Mouse (Mus musculus) intestine, embryonic 16.5 days (tissue): ENCODE measurements around the gene Necab3. TPM values are rescaled to one million over a fixed set of nuclear protein-coding genes. Genes with fewer than 3 reads are reported as not detected.

Source experiments
- ATAC-seq: fragments of 200-750 bp; cut with Nextera tagmentation; 2 replicates; pipeline ENCODE4 v1.8.0; 2017; ENCODE audit warnings: moderate TSS enrichment, moderate library complexity
- H3K27ac ChIP-seq: fragments of 300-500 bp; sonication (generic); 2 replicates; pipeline ENCODE4 v1.5.1; 2014; ENCODE audit warnings: mild to moderate bottlenecking, low read length
- H3K27me3 ChIP-seq: fragments of 300-500 bp; sonication (generic); replicated peaks from 2 replicates; pipeline ENCODE4 v1.6.1; 2014; ENCODE audit warnings: low read length, control low read depth, mixed read lengths; ENCODE audit not compliant: control insufficient read depth, insufficient read depth
- H3K36me3 ChIP-seq: fragments of 300-500 bp; sonication (generic); 2 replicates; pipeline ENCODE4 v1.6.1; 2014; ENCODE audit warnings: low read length, control low read depth; ENCODE audit not compliant: control insufficient read depth, insufficient read depth
- H3K4me1 ChIP-seq: fragments of 300-500 bp; sonication (generic); 2 replicates; pipeline ENCODE4 v1.6.1; 2014; ENCODE audit warnings: low read length, control low read depth, mixed read lengths; ENCODE audit not compliant: control insufficient read depth, insufficient read depth
- H3K4me2 ChIP-seq: fragments of 300-500 bp; sonication (generic); 2 replicates; pipeline ENCODE4 v1.6.1; 2014; ENCODE audit warnings: low read depth, low read length, control low read depth
- H3K4me3 ChIP-seq: fragments of 300-500 bp; sonication (generic); 2 replicates; pipeline ENCODE4 v1.5.1; 2014; ENCODE audit warnings: mild to moderate bottlenecking, low read length
- H3K9ac ChIP-seq: fragments of 300-500 bp; sonication (generic); 2 replicates; pipeline ENCODE4 v1.6.1; 2014; ENCODE audit warnings: low read depth, low read length
- H3K9me3 ChIP-seq: fragments of 300-500 bp; sonication (generic); 2 replicates; pipeline ENCODE4 v1.6.1; 2016; ENCODE audit warnings: low read length, control low read depth; ENCODE audit not compliant: control insufficient read depth
- WGBS: fragments of 180-500 bp; shearing (Covaris S2); extraction: QIAGEN DNeasy Blood & Tissue Kit; methylation state at CpG from one replicate; pipeline ENCODE4 v1.1.7; 2014; 5-methylcytosine and 5-hydroxymethylcytosine counted together
- polyA plus RNA-seq: library from polyadenylated mRNA; unstranded; fragments of >200 nt; fragmentation: Nextera tagmentation; extraction: Ambion mirVana; gene quantifications from 2 replicates; pipeline ENCODE4 v1.2.1, GENCODE M21; 2015

Gene Necab3
- polyA plus RNA-seq, 1 experiment from 2014 or later: 1.6 TPM

DNA sequence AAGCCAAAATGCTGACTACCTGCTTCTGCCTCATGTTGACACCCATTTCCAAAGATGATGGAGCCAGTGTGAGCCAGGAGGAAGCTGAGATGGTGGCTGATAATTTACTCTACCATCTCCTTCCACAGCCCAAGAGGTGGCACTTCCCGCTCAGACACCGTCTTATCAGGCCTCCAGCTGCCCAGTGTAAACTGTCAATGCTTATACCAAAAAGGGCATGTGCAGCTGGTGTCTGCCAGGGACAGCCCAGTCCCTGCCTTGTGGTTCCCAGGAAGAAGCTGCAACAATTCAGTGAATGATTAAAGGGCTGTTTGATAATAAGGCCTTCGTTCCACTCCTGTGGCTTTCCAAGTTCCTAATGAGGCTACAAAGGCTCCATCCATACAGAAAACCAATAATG is 20.0 kb downstream of the Necab3 start:
- 37% methylated on average over 3 of the region's 3 CpGs for WGBS
- no peak overlapping the region for H3K27ac ChIP-seq
- H3K4me1 ChIP-seq: peaks cover 9% of the 10 kb centered on the region
- no peak overlapping the region for H3K4me2 ChIP-seq
- no peak for ATAC-seq
- no peaks in the 10 kb centered on the region for H3K9me3 ChIP-seq
- H3K9ac ChIP-seq: no peak overlapping the region
- H3K4me3 ChIP-seq: no peak overlapping the region
- no peaks in the 10 kb centered on the region for H3K27me3 ChIP-seq
- H3K36me3 ChIP-seq: peaks cover 7% of the 10 kb centered on the region

DNA sequence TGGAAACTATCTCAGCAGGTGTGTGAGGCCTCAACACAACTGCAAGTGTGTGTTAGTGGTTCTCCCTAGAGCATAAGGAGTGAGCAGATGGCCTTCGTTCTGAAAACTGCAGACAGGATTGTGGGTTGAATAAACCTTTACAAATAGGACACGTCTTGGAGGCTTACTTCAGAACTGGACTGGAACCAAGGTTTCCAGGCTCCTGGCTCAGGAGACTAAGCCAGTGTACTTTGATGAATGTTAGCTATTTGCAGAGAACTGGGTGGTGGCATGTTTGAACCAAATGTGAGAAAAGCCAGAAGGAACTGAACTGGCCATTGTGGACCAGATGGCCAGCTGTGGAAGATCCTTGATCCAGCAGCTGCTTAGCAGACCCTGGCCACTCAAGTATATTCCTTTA is 20.4 kb downstream of the Necab3 start:
- peaks cover 9% of the 10 kb centered on the region for H3K4me1 ChIP-seq
- 42% methylated on average over 2 of the region's 2 CpGs for WGBS
- no peak overlapping the region for H3K4me3 ChIP-seq
- no peak overlapping the region for H3K9ac ChIP-seq
- no peaks in the 10 kb centered on the region for H3K9me3 ChIP-seq
- peak; percentile 48; the same call in 1 of the 2 replicates for ATAC-seq
- no peak overlapping the region for H3K4me2 ChIP-seq
- H3K36me3 ChIP-seq: peaks cover 7% of the 10 kb centered on the region
- no peaks in the 10 kb centered on the region for H3K27me3 ChIP-seq
- no peak overlapping the region for H3K27ac ChIP-seq

DNA sequence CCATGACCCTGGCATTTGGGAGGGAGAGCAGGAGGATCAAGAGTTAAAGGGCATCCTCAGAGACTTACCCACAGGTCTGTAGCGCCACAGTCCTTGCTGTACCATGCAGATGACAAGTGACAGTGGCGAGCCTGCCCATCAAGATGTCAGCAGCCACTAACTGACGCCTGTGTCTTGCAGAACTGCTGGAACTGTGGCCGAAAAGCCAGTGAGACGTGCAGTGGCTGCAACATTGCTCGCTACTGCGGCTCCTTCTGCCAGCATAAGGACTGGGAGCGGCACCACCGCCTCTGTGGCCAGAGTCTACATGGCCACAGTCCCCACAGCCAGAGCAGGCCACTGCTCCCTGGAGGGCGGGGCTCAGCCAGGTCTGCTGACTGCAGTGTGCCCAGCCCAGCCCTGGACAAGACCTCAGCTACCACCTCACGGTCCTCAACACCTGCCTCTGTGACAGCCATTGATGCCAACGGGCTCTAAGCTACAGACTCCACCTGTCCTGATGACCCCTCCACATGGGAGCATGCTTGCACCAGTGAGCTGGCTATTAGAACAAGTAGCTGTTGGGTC is 23.9 kb downstream of the Necab3 start:
- Histone ChIP-seq H3K36me3 (peaks cover 7% of the 10 kb centered on the region), H3K27ac (no peak overlapping the region), H3K4me2 (no peak overlapping the region), H3K9ac (no peak overlapping the region), H3K9me3 (no peaks in the 10 kb centered on the region), H3K27me3 (no peaks in the 10 kb centered on the region), H3K4me3 (no peak overlapping the region), H3K4me1 (peaks cover 9% of the 10 kb centered on the region)
- 93% methylated on average over 12 of the region's 12 CpGs for WGBS
- ATAC-seq: no peak

DNA sequence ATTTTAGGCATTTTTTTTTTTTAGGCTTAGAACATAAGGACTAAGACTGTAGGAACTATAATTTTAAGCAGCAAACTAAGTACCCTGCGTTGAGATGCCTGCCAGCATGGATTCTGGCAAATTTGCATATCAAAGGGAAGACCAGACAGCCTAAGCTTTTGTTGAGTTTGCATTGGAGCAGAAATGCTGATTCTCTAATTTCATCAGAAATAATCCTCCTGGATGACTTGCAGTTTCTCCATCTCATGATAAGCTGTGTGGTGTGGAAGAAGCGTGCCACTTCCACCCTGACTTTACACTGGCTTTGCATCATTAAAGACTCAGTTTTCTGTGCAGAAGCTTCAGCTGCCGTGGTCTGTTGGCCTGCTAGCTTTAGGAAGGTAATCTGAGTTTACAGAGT is 25.8 kb downstream of the Necab3 start:
- Histone ChIP-seq H3K4me2 (no peak overlapping the region), H3K4me3 (no peak overlapping the region), H3K9ac (no peak overlapping the region), H3K4me1 (no peaks in the 10 kb centered on the region; the same call in 1 of the 2 replicates), H3K36me3 (peaks cover 7% of the 10 kb centered on the region), H3K9me3 (no peaks in the 10 kb centered on the region), H3K27ac (no peak overlapping the region), H3K27me3 (no peaks in the 10 kb centered on the region)
- no peak for ATAC-seq
- 70% methylated on average over 3 of the region's 3 CpGs for WGBS

DNA sequence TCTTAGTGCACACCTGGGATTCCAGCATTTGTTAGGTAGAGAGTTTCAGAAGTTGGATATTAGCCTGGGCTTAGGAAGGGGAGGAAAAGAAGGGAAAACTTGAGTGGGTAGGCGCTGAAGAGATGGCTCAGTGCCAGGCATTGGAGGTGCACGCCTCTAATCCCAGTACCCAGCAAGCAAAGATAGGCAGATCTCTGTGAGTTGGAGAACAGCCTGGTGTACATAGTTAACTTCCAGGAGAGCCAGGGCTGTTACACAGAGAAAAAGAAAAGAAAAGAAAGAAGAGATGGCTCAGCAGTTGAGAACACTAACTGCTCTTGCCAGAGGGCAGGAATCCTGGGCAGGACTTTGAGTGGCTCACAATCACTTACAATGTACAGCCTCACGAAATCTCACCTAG is 32.2 kb downstream of the Necab3 start:
- Histone ChIP-seq H3K27ac (no peak overlapping the region), H3K4me3 (no peak overlapping the region), H3K4me1 (no peaks in the 10 kb centered on the region), H3K9ac (no peak overlapping the region), H3K4me2 (no peak overlapping the region), H3K36me3 (peaks cover 5% of the 10 kb centered on the region; the same call in 1 of the 2 replicates), H3K9me3 (no peaks in the 10 kb centered on the region), H3K27me3 (no peaks in the 10 kb centered on the region)
- 62% methylated on average over 3 of the region's 3 CpGs for WGBS
- no peak for ATAC-seq

DNA sequence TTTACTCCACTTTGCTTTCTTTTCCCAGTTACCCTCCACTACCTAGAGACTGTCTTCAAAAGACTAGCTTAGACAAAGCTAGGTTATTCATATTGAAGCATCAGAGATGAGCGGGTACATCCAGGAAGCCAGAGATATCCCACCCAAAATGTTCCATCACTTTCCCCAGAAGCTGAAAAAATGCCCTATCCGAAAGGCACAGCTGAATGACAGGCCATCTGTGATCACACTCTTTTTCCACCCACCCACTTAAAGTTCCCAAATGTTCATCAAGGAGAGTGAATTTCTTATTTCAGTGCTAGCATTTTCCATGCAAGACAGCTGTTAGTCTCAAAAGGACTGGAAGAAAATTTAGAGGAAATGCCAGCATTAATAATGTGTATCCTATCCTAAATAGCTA is 33.4 kb downstream of the Necab3 start:
- H3K4me1 ChIP-seq: no peaks in the 10 kb centered on the region
- ATAC-seq: no peak
- H3K36me3 ChIP-seq: 0 out of 2 replicates have a peak, but pooled peaks cover 5% of the 10 kb centered on the region

DNA sequence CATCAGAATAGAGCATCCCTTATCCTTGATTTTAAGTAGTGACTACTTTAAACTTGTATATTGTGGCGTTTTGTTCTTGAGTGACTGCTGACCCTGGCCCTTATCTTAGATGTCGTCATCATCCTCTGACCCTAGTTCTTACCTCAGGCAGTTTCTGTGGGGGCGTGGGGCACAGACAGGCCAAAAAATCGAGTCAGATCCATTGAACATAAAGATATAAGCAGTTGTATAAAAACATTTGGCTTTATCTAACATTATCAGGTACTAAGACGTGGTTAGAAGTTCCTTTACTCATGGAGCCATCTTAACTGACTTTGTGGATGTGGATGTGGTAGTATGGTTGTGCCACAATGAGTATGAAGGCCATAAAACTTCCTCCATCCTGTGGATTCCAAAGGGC is 36.4 kb downstream of the Necab3 start:
- Histone ChIP-seq H3K36me3 (peaks cover 10% of the 10 kb centered on the region; the same call in 1 of the 2 replicates), H3K27me3 (no peaks in the 10 kb centered on the region), H3K9me3 (no peaks in the 10 kb centered on the region), H3K4me2 (no peak overlapping the region), H3K9ac (no peak overlapping the region), H3K4me3 (no peak overlapping the region), H3K27ac (no peak overlapping the region), H3K4me1 (no peaks in the 10 kb centered on the region)
- 88% methylated on average over 5 of the region's 5 CpGs for WGBS
- ATAC-seq: no peak

More for the DNA sequence above, 33.4 kb downstream of the Necab3 start:
- Histone ChIP-seq H3K4me2 (no peak overlapping the region), H3K27me3 (no peaks in the 10 kb centered on the region), H3K9ac (no peak overlapping the region), H3K27ac (no peak overlapping the region), H3K4me3 (no peak overlapping the region), H3K9me3 (no peaks in the 10 kb centered on the region)
- WGBS: 88% methylated on average over 2 of the region's 2 CpGs

DNA sequence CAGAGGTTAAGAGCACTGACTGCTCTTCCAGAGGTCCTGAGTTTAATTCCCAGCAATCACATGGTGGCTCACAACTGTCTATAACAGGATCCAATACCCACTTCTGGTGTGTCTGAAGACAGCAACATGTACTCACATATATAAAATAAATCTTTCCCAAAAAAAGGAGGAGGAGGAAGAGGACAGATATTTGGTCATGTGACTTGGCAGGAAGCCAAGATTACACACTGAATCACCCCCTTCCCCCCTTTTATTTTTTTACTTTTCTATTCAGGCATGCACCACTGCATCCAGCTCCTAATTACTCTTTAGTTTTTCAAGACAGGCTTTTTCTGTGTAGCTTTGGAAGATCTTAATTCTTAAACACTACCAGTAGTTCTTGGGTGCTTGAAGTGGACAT is 37.2 kb downstream of the Necab3 start:
- no peak overlapping the region for H3K4me2 ChIP-seq
- no peak for ATAC-seq
- H3K4me1 ChIP-seq: no peaks in the 10 kb centered on the region
- no peaks in the 10 kb centered on the region for H3K27me3 ChIP-seq
- H3K9ac ChIP-seq: no peak overlapping the region
- H3K9me3 ChIP-seq: no peaks in the 10 kb centered on the region
- peaks cover 10% of the 10 kb centered on the region; the same call in 1 of the 2 replicates for H3K36me3 ChIP-seq
- no peak overlapping the region for H3K4me3 ChIP-seq
- no peak overlapping the region for H3K27ac ChIP-seq

DNA sequence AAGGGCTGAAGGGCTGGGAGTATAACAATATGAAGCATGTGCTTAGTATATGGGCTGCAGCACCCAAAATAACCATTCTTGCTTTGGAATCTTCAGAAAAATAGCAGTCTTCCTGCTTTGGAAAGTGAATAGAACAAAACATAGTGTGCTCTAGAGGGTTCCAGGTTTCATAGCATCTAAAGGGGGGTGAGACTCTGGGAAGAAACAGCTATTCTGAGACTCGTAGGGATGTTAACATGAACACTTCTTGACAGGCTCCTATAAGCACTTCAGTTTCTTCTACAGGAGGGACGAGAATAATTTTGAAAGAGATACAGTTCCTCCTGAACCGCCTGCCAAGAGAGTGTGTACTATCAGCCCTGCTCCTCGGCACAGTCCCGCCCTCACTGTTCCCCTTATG is 41.3 kb downstream of the Necab3 start:
- 85% methylated on average over 5 of the region's 5 CpGs for WGBS
- Histone ChIP-seq H3K4me2 (no peak overlapping the region), H3K4me3 (no peak overlapping the region), H3K27ac (no peak overlapping the region), H3K27me3 (no peaks in the 10 kb centered on the region), H3K36me3 (peaks cover 6% of the 10 kb centered on the region; the same call in 1 of the 2 replicates), H3K9me3 (no peaks in the 10 kb centered on the region), H3K4me1 (no peaks in the 10 kb centered on the region), H3K9ac (no peak overlapping the region)
- no peak for ATAC-seq

DNA sequence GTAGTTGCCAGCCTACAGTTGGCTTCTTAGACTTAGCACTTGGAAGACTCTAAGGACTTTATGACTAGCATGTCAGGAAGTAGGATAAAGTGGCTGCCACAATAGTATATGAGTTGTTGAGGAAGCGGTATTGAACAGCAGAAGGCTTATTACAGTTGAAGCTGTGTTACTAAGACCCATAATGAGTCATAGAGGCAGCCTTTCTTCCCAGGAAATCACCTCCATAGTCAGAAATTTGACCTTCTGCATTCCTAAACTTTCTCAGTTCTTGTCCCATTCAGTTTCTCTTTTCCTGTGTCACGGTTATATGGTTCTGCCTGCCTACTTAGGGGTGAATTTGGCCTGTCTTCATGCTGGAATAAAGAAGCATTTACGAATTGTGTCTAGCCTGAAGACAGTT is 41.7 kb downstream of the Necab3 start:
- Histone ChIP-seq H3K9me3 (no peaks in the 10 kb centered on the region), H3K4me2 (no peak overlapping the region), H3K27me3 (no peaks in the 10 kb centered on the region), H3K36me3 (peaks cover 6% of the 10 kb centered on the region; the same call in 1 of the 2 replicates), H3K4me3 (no peak overlapping the region), H3K27ac (no peak overlapping the region), H3K4me1 (no peaks in the 10 kb centered on the region), H3K9ac (no peak overlapping the region)
- WGBS: 83% methylated on average over 3 of the region's 3 CpGs
- ATAC-seq: no peak
